Mouse (Mus musculus) limb, embryonic 13.5 days (tissue): ENCODE results near the gene Nek11. TPM values are rescaled to one million over a fixed set of nuclear protein-coding genes. Genes with fewer than 3 reads are reported as not detected.

Source experiments
- ATAC-seq: fragments of 200-750 bp; cut with Nextera tagmentation; 2 replicates; pipeline ENCODE4 v1.8.0; 2017; ENCODE audit warnings: low read depth, moderate number of reproducible peaks, moderate TSS enrichment; ENCODE audit not compliant: low FRiP score
- H3K27ac ChIP-seq: fragments of 300-500 bp; sonication (generic); 2 replicates; pipeline ENCODE4 v1.5.1; 2015; ENCODE audit warnings: inconsistent platforms, mild to moderate bottlenecking, moderate library complexity
- H3K27me3 ChIP-seq: fragments of 300-500 bp; sonication (generic); 2 replicates; pipeline ENCODE4 v1.6.1; 2015; ENCODE audit warnings: mild to moderate bottlenecking, inconsistent platforms
- H3K36me3 ChIP-seq: fragments of 300-500 bp; sonication (generic); 2 replicates; pipeline ENCODE4 v1.6.1; 2015; ENCODE audit warnings: inconsistent platforms, mild to moderate bottlenecking, moderate library complexity
- H3K4me1 ChIP-seq: fragments of 300-500 bp; sonication (generic); 2 replicates; pipeline ENCODE4 v1.6.1; 2015; ENCODE audit warnings: inconsistent platforms
- H3K4me2 ChIP-seq: fragments of 300-500 bp; sonication (generic); replicated peaks from 2 replicates; pipeline ENCODE4 v1.6.1; 2015; ENCODE audit warnings: inconsistent platforms, mild to moderate bottlenecking, moderate library complexity
- H3K4me3 ChIP-seq: fragments of 300-500 bp; sonication (generic); 2 replicates; pipeline ENCODE4 v1.5.1; 2015; ENCODE audit warnings: moderate library complexity, mild to moderate bottlenecking, inconsistent platforms
- H3K9ac ChIP-seq: fragments of 300-500 bp; sonication (generic); 2 replicates; pipeline ENCODE4 v1.6.1; 2015; ENCODE audit warnings: mild to moderate bottlenecking, inconsistent platforms
- H3K9me3 ChIP-seq: fragments of 300-500 bp; sonication (generic); 2 replicates; pipeline ENCODE4 v1.6.1; 2016; ENCODE audit warnings: inconsistent platforms
- whole genome bisulfite sequencing: fragments of 180-500 bp; shearing (Covaris S2); methylation state at CpG from one replicate; pipeline ENCODE4 v1.1.7; 2015; 5-methylcytosine and 5-hydroxymethylcytosine counted together
- polyA plus RNA-seq: library from polyadenylated mRNA; unstranded; fragments of >200 nt; fragmentation: Nextera tagmentation; extraction: Ambion mirVana; gene quantifications from 2 replicates; pipeline ENCODE4 v1.2.1, GENCODE M21; 2015

Nek11 gene
- polyA plus RNA-seq, 1 experiment from 2014 or later = 0.19 TPM

DNA sequence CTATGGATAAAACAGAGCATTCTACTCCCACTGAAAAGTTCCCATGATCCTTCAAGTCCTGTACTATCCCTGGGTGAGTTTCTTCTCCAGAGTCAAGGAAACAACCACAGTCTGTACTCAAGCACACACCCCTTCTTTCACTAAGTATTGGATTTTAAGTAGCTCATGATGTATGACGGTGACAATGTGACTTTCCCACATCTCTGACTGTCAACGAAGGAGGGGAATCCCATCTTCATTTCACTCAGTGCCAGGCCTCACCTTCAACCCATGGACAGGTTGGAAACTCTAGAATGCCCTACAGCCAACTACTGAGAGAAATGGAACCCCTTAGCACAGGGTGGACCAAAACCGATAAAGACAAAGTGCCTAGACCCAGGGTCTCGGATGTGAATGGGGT is 29.1 kb downstream of the Nek11 start:
- 88% methylated on average over 4 of the region's 4 CpGs for WGBS
- Histone ChIP-seq H3K9me3 (no peaks in the 10 kb centered on the region), H3K4me3 (no peak overlapping the region), H3K9ac (no peak overlapping the region), H3K27ac (no peak overlapping the region), H3K36me3 (no peaks in the 10 kb centered on the region), H3K4me1 (no peaks in the 10 kb centered on the region), H3K27me3 (no peaks in the 10 kb centered on the region), H3K4me2 (no peak overlapping the region)
- no peak for ATAC-seq

DNA sequence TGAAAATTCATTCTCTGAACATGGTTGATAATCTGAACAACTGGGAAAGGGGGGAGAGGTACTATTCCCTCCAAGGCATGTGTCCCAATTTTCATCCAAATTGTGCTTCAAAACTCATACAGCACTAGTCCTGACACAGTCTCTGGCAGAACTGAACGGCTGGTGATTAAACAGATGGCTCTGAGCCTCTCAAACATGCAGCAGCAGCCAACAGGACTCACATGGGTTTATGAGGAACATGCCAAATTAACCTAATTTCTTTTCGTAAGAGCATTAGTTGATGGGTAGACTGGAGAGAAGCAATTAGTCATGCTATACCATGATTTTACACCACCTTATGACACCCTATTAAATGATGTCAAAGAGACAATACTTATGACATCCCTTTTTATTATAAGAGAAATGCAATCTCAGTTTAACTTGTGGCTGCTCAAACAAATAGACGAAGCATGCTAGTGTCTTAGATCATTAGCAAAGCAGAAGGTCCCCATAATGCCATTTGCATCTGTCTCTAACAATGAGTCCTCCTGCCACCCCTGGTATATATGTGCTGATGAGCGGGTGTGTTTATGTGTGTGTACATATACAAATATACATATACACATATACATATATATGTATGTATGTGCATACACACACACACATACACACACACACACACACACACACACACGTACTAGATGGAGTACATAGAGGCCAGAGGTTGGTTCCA is 31.6 kb downstream of the Nek11 start:
- no peak for ATAC-seq
- no peak overlapping the region for H3K4me3 ChIP-seq
- no peak overlapping the region for H3K9ac ChIP-seq
- H3K4me2 ChIP-seq = no peak overlapping the region
- WGBS = 74% methylated on average over 5 of the region's 5 CpGs
- H3K4me1 ChIP-seq = no peaks in the 10 kb centered on the region
- H3K36me3 ChIP-seq = no peaks in the 10 kb centered on the region
- no peaks in the 10 kb centered on the region for H3K27me3 ChIP-seq
- no peaks in the 10 kb centered on the region for H3K9me3 ChIP-seq
- no peak overlapping the region for H3K27ac ChIP-seq

DNA sequence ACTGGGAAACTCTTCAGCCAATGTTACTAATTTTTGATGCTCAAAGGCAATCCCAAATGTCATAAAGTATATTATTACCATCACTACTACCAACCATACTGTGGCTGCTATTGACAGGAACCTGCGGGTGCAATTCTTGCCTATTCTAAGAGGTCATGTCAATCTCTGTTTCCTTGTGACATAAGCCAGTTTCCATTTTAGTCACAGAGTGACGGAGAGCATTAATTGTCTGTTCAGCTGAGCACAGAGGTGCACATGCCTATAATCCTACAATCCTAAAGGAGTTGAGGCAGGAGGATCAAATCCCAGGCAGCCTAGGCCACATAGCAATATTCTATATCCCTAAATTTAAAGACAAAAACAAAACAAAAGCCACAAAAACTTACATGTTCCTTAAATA is 33.1 kb downstream of the Nek11 start:
- H3K4me2 ChIP-seq = no peak overlapping the region
- ATAC-seq = no peak
- no peaks in the 10 kb centered on the region for H3K4me1 ChIP-seq
- H3K9ac ChIP-seq = no peak overlapping the region
- no peaks in the 10 kb centered on the region for H3K9me3 ChIP-seq
- no peaks in the 10 kb centered on the region for H3K27me3 ChIP-seq
- no peak overlapping the region for H3K4me3 ChIP-seq
- WGBS = 85% methylated on average over 2 of the region's 2 CpGs
- no peaks in the 10 kb centered on the region for H3K36me3 ChIP-seq
- no peak overlapping the region for H3K27ac ChIP-seq

DNA sequence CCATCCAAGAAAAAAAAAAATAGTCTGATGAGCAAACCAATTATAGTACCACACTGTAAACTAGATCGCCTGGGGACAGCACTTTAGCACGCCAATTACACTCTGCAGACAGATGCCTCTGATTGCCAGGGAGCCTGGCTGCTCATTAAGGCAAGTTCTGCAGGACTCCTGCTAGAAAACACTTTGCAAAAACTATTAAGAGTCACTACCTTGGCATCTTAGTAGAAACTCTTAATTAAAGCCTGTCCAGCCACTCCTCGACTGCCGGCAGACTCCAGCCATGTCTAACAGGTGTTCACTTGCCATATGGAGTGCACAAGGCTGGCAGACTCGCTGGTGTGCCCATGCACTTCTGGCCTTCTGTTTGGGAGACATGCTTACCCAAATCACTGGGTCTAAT is 46.3 kb downstream of the Nek11 start:
- H3K27ac ChIP-seq = no peak overlapping the region
- H3K9ac ChIP-seq = no peak overlapping the region
- 31% methylated on average over 5 of the region's 5 CpGs for WGBS
- no peaks in the 10 kb centered on the region for H3K4me1 ChIP-seq
- no peak overlapping the region for H3K4me2 ChIP-seq
- no peaks in the 10 kb centered on the region for H3K9me3 ChIP-seq
- ATAC-seq = no peak
- no peaks in the 10 kb centered on the region for H3K27me3 ChIP-seq
- H3K36me3 ChIP-seq = no peaks in the 10 kb centered on the region
- no peak overlapping the region for H3K4me3 ChIP-seq

DNA sequence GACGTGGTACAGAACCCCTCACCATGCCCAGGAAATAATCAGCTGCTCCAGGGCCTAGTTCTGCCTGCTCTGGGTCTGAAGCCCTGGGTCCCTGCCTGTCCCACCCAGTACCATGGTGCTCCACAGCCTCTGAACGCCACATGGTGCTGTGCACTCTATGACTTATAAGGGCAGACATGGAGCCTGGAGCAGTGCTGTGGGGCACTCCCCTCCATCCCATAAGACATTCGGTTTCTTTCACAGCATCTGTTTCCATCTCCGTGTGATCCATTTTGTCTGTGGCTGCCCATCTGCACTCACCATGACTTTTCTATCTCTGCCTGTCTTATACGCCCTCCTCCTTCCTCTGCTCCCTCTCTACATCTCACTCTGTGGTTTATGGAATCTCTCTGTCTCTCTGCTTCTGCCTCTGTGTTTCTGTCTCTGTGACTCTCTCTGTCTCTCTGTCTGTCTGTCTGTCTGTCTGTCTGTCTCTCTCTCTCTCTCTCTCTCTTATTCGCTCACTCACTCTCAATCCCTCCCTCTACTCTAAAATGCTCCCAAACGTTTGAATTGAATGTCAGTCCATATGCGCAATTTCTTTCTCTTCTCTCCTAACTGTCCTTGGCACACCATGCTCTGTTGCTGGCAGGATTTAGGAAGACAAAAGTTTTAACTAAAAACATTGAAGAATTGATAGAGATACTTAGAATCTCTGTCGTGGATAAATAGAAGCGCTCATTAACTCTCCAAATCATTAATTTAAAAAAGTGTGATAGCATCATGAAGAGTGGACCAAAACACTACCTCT is 46.9 kb downstream of the Nek11 start:
- H3K9ac ChIP-seq = no peak overlapping the region

DNA sequence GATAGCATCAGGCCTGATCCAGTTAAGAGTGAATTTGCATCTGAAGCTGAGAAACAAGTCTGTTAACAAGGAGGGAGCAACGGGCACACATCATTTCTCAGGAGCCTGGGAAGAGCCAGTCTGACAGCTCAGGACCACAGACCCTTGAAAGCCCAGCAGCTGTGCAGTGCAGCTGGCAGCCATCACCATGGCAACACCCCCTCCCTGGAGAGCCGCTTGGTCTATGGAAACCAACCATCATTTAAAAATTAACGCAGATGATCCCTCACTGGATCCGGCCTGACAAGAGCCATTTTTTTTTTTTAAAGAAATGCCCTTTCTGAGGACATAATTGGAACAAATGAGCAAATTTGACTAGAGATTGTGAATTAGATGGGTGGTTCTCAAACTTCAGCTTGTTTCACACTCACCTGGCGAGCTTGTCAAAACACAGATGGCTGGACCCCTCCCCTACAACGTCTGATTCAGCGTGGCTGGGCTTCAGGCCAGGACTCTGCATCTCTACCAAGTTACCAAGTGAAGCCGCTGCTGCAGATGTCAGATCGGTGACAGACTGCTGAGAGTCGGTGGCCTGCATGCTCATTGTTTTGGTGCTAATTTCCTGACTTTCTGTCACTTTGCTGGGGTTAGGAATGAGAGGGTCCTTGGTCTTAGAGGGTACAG is 52.2 kb downstream of the Nek11 start:
- Histone ChIP-seq H3K4me1 (no peaks in the 10 kb centered on the region), H3K4me3 (no peak overlapping the region), H3K9ac (no peak overlapping the region), H3K27me3 (no peaks in the 10 kb centered on the region), H3K9me3 (no peaks in the 10 kb centered on the region), H3K4me2 (no peak overlapping the region), H3K27ac (no peak overlapping the region), H3K36me3 (no peaks in the 10 kb centered on the region)
- WGBS = 47% methylated on average over 10 of the region's 10 CpGs
- 0 out of 2 replicates have a peak, but pooled peaks have one; percentile 36 for ATAC-seq

More for the DNA sequence above, 46.9 kb downstream of the Nek11 start:
- WGBS = 68% methylated on average over 10 of the region's 10 CpGs
- Histone ChIP-seq H3K36me3 (no peaks in the 10 kb centered on the region), H3K27me3 (no peaks in the 10 kb centered on the region), H3K27ac (no peak overlapping the region), H3K9me3 (no peaks in the 10 kb centered on the region), H3K4me3 (no peak overlapping the region), H3K4me2 (no peak overlapping the region), H3K4me1 (no peaks in the 10 kb centered on the region)
- ATAC-seq = no peak

DNA sequence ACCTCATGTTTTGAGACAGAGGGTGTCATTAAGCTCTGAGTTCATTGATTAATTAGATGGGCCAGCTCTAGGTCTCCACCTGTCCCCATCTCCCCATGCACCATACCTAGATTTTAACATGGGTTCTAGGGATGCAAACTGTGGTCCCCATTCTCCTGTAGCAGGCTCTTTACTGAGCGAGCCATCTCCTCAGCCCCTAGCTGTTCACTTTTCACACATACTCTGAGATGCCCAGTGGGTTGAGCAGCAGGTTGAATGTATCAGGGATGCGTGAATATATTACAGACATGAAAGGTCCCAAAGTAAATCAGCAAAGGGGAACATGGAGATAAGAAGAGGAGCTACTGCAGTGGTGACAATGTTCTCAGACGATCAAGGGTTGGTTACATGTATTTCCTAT is 52.8 kb downstream of the Nek11 start:
- Histone ChIP-seq H3K4me1 (no peaks in the 10 kb centered on the region), H3K4me2 (no peak overlapping the region), H3K27ac (no peak overlapping the region), H3K36me3 (no peaks in the 10 kb centered on the region), H3K9ac (no peak overlapping the region), H3K4me3 (no peak overlapping the region), H3K9me3 (no peaks in the 10 kb centered on the region), H3K27me3 (no peaks in the 10 kb centered on the region)
- 87% methylated on average over 3 of the region's 3 CpGs for WGBS
- ATAC-seq = no peak

DNA sequence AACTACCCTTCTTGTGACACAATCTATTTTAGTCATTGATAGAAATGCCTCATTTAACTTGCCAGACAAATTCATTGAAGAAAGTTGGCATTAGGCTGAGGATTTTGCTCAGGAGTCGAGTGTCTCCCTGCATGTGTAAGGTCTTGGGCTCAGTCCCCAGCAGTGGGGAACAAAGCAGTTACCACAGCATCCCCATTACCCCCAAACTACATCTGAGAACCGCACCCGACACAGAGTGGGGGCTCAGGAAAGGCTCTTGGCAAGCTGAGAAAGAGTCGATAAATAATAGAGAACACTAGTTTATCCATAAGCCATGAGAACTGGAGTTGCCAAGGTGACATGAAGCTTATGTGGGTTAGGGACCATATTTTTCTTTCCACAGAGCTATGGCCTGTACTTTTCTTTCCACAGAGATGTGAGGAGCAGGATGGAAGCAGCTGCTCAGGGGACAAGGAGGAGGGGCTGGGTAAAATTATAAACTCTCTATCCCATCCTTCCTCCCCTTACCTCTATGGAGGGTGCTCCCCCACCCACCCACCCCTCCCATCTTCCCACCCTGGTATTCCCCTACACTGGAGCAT is 62.8 kb downstream of the Nek11 start:
- Histone ChIP-seq H3K36me3 (no peaks in the 10 kb centered on the region), H3K9ac (no peak overlapping the region), H3K4me2 (no peak overlapping the region), H3K27me3 (no peaks in the 10 kb centered on the region), H3K9me3 (no peaks in the 10 kb centered on the region), H3K27ac (no peak overlapping the region), H3K4me1 (no peaks in the 10 kb centered on the region), H3K4me3 (no peak overlapping the region)
- ATAC-seq = no peak
- WGBS = 83% methylated on average over 4 of the region's 4 CpGs

DNA sequence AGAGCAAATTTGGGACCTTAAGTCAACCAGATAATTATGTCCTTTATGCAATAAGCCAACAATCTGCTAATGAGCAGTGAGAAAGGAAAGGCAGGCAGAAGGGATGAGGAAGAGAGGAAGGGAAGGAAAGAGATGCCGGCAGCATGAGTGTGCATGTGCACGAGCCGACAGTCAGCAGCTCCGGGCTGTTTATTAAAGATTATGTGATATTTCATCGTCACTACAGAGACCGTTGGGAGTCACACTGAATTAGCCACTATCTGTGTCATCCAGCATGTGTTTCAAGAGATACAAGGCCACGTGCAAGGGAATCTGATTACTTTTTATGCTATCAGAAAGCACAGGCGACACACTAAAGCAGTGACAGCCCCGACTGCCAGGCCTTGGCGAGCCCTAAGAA is 73.5 kb downstream of the Nek11 start:
- ATAC-seq = no peak
- 89% methylated on average over 10 of the region's 10 CpGs for WGBS
- no peak overlapping the region for H3K4me3 ChIP-seq
- H3K9me3 ChIP-seq = no peaks in the 10 kb centered on the region
- no peak overlapping the region for H3K4me2 ChIP-seq
- no peaks in the 10 kb centered on the region for H3K36me3 ChIP-seq
- H3K9ac ChIP-seq = no peak overlapping the region
- no peaks in the 10 kb centered on the region for H3K27me3 ChIP-seq
- no peak overlapping the region for H3K27ac ChIP-seq
- no peaks in the 10 kb centered on the region for H3K4me1 ChIP-seq

DNA sequence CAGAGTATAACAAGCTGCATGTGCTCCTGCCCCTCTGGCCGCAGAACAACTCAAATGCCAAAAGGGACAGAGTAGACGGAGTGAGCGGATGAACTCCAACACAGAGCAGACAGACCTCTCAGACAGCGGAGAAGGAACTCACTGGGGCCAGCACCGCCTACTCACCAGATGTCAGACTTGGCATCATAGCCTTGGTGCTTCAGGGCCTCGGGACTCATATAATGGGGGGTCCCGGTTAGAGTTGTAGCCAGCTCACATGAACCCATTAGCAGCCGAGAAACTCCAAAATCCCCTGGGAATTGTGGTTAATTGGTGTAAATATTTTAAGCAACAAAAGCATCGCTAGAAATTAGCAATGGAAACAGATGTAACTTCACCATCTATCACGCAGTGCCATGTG is 82.1 kb downstream of the Nek11 start:
- Histone ChIP-seq H3K4me1 (no peaks in the 10 kb centered on the region), H3K9me3 (no peaks in the 10 kb centered on the region), H3K36me3 (no peaks in the 10 kb centered on the region), H3K4me2 (no peak overlapping the region), H3K27ac (no peak overlapping the region), H3K9ac (no peak overlapping the region), H3K27me3 (no peaks in the 10 kb centered on the region), H3K4me3 (no peak overlapping the region)
- 64% methylated on average over 10 of the region's 10 CpGs for WGBS
- no peak for ATAC-seq

DNA sequence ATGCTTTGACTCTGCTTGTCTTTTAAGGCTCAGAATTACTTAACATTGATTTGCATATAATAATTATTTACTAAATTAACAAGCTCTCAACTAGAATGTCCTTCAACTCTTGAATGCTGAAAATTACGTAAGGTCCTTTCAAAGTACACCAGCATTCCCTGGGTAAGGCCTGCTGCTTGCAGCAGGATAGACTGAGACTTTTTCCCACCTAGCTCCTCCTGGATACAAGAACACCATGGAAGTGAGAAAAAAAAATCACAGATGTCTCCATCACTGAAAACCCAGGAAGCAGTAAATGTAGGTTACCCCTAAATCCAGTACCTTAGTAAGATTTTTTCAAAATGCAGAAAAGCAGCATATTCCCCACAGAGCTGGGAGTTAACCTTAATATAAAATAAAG is 82.6 kb downstream of the Nek11 start:
- H3K4me1 ChIP-seq = no peaks in the 10 kb centered on the region
- no peak overlapping the region for H3K4me3 ChIP-seq
- ATAC-seq = no peak
- WGBS = 94% methylated on average over 1 of the region's 1 CpGs
- H3K9ac ChIP-seq = no peak overlapping the region
- H3K4me2 ChIP-seq = no peak overlapping the region
- H3K27ac ChIP-seq = no peak overlapping the region
- H3K9me3 ChIP-seq = no peaks in the 10 kb centered on the region
- no peaks in the 10 kb centered on the region for H3K36me3 ChIP-seq
- H3K27me3 ChIP-seq = no peaks in the 10 kb centered on the region
